ENCODE assay signal across 23 mouse cellular contexts in the genomic region with DNA sequence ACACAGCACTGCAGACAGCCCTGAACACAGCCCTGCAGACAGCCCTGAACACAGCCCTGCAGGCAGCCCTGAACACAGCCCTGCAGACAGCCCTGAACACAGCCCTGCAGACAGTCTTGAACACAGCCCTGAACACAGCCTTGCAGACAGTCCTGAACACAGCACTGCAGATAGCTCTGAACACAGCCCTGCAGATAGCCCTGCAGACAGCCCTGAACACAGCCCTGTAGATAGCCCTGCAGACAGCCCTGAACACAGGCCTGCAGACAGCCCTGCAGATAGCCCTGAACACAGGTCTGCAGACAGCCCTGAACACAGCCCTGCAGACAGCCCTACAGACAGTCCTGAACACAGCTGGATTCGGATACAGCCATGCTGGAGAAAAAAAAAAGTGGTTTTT. TPM values are rescaled to one million over a fixed set of nuclear protein-coding genes. Genes with fewer than 3 reads are reported as not detected.
DNase-seq lines count a peak whose midpoint lies in the region; ATAC-seq and TF ChIP-seq lines count a peak whose summit lies in the region.
"Had no signal": no experiment of that assay in that cellular context is flagged by ENCODE, and none has a peak within 500 bp of the region (broad histone marks: within the 10 kb centered on the region; RNA-seq: fewer than 3 reads in every experiment).

No protein-coding gene starts in this region.

- H3K9me3 ChIP-seq in limb, embryonic 12.5 days: no peaks in the 10 kb centered on the region
- no peaks in the 10 kb centered on the region for H3K9me3 ChIP-seq in limb, embryonic 10.5 days (replicated peaks)
- H3K9me3 ChIP-seq: G1E; heart, embryonic 15.5 days; limb, embryonic 15.5 days; neural tube, embryonic 12.5 days; stomach, embryonic 15.5 days had no signal

- peak overlapping the region; percentile 56; the same call in 1 of the 2 replicates for H3K27ac ChIP-seq in limb, embryonic 12.5 days
- H3K27ac ChIP-seq in limb, embryonic 10.5 days: no peak overlapping the region
- peak overlapping the region; percentile 99 for H3K27ac ChIP-seq in bone marrow macrophage, adult 2 months (ENCODE audit: insufficient read depth, low read depth, low read length)
- H3K27ac ChIP-seq: heart, embryonic 15.5 days; hindbrain, postnatal 0 days; limb, embryonic 15.5 days; neural tube, embryonic 12.5 days; stomach, embryonic 15.5 days had no signal

- no peak overlapping the region for H3K4me3 ChIP-seq in limb, embryonic 12.5 days (replicated peaks)
- no peak overlapping the region for H3K4me3 ChIP-seq in limb, embryonic 10.5 days
- no peak overlapping the region for H3K4me3 ChIP-seq in bone marrow macrophage, adult 2 months (ENCODE audit: insufficient read depth, low read length)
- H3K4me3 ChIP-seq: heart, embryonic 15.5 days; limb, embryonic 15.5 days; neural tube, embryonic 12.5 days; stomach, embryonic 15.5 days had no signal

- peaks cover 99% of the 10 kb centered on the region for H3K36me3 ChIP-seq in limb, embryonic 12.5 days
- H3K36me3 ChIP-seq in limb, embryonic 10.5 days: peaks cover 100% of the 10 kb centered on the region

- DNase-seq in heart, adult 11 months: peak; percentile 67
- no peak for DNase-seq in heart, postnatal 4 days
- no peak for DNase-seq in limb, embryonic 10.5 days (ENCODE audit: low spot score)
- DNase-seq in ovary, postnatal 36 days (ENCODE audit: low spot score): no peak
- DNase-seq in adipocyte (ENCODE audit: low spot score): no peak
- DNase-seq: adrenal gland, postnatal 10 days; cerebellum, adult 8-10 months; cerebellum, postnatal 36 days; embryo, embryonic 11 days; kidney, postnatal 36 days; midbrain, embryonic 14.5 days had no signal

- WGBS in limb, embryonic 12.5 days: 87% methylated on average over 1 of the region's 1 CpGs
- 86% methylated on average over 1 of the region's 1 CpGs for WGBS in limb, embryonic 10.5 days

- no peak for TF ChIP-seq POLR2A in bone marrow macrophage, adult 2 months (IDR thresholded peaks at IDR 0.05; ENCODE audit: borderline replicate concordance, low read depth, low read length)

- H3K4me2 ChIP-seq in limb, embryonic 12.5 days: no peak overlapping the region
- H3K4me2 ChIP-seq: heart, embryonic 15.5 days; limb, embryonic 15.5 days; neural tube, embryonic 12.5 days; stomach, embryonic 15.5 days had no signal

- TF ChIP-seq CTCF in bone marrow macrophage, adult 2 months (IDR thresholded peaks at IDR 0.05; ENCODE audit: low read depth, low read length): no peak

- H3K4me1 ChIP-seq in limb, embryonic 12.5 days (replicated peaks): 0 out of 2 replicates have a peak, but pooled peaks cover 10% of the 10 kb centered on the region
- H3K4me1 ChIP-seq in limb, embryonic 10.5 days: no peaks in the 10 kb centered on the region
- peaks cover 86% of the 10 kb centered on the region for H3K4me1 ChIP-seq in bone marrow macrophage, adult 2 months (ENCODE audit: control insufficient read depth, insufficient read depth, low read length)
- H3K4me1 ChIP-seq: neural tube, embryonic 12.5 days; stomach, embryonic 15.5 days had no signal

- H3K27me3 ChIP-seq in limb, embryonic 12.5 days: no peaks in the 10 kb centered on the region
- no peaks in the 10 kb centered on the region for H3K27me3 ChIP-seq in limb, embryonic 10.5 days (ENCODE audit: low read depth, poor library complexity, severe bottlenecking)
- H3K27me3 ChIP-seq: CH12.LX; heart, embryonic 15.5 days; limb, embryonic 15.5 days; neural tube, embryonic 12.5 days; stomach, embryonic 15.5 days had no signal

- H3K9ac ChIP-seq in limb, embryonic 12.5 days (replicated peaks): no peak overlapping the region
- H3K9ac ChIP-seq: heart, embryonic 15.5 days; limb, embryonic 15.5 days; neural tube, embryonic 12.5 days; stomach, embryonic 15.5 days had no signal

- no peak for ATAC-seq in limb, embryonic 12.5 days (ENCODE audit: insufficient number of reproducible peaks, insufficient read depth, low FRiP score, low TSS enrichment, low read depth)
- ATAC-seq in megakaryocyte progenitor cell, adult 5-6 weeks (replicated peaks; ENCODE audit: poor library complexity): 0 out of 2 replicates have a peak, but pooled peaks have one; percentile 17
- ATAC-seq: hindbrain, postnatal 0 days; intestine, postnatal 0 days; lung, postnatal 0 days had no signal

RNA-seq across cellular contexts. Expression of a gene that starts 52.2 kb away (rescaled TPM):
- total RNA-seq in heart, postnatal 4 days (2021): 10 to 100 TPM; 40.6 to 44.4 TPM
- polyA plus RNA-seq in limb, embryonic 12.5 days (2016; fragmentation: Nextera tagmentation; extraction: Ambion mirVana): 172 and 185 TPM in 2 replicates
- polyA plus RNA-seq in limb, embryonic 10.5 days (2016; fragmentation: Nextera tagmentation; extraction: Ambion mirVana): 202 and 208 TPM in 2 replicates
- 371 and 386 TPM in 2 replicates for polyA plus RNA-seq in bone marrow macrophage, adult 2 months (2012; ENCODE audit: insufficient read depth, insufficient read length, missing spikeins)
- 51.8 and 54.3 TPM in 2 replicates for total RNA-seq in megakaryocyte progenitor cell, adult 5-6 weeks (2015)
- total RNA-seq in megakaryocyte progenitor cell, adult 5-6 weeks (2017): 25.6 and 31.8 TPM in 2 replicates
